Comparison of ENCODE assay signal across 24 mouse cellular contexts in the genomic region with DNA sequence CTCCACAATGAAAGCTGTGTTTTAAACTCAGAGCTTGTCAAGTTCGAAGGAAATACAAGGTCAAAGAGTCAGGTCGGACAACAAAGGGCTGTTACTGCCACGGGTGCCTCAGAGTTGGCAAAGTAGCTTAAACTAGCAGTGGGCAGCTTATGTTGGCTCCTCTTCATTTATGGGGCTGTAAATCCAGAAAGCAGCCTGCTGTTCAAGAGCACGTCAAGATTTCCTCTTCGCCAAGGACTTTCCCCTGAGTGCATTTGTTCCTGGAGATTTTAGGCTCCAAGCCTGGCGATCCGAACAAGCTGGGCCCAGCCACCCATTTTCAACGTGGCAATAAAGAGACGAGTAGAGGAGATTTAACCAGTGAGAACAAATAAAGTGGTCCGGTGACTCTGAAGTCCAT. TPM values are rescaled to one million over a fixed set of nuclear protein-coding genes. Genes with fewer than 3 reads are reported as not detected.
DNase-seq lines count a peak whose midpoint lies in the region; ATAC-seq lines count a peak whose summit lies in the region.
"Had no signal": no experiment of that assay in that cellular context is flagged by ENCODE, and none has a peak within 500 bp of the region (broad histone marks: within the 10 kb centered on the region; RNA-seq: fewer than 3 reads in every experiment).

No protein-coding gene starts in this region.

- no peaks in the 10 kb centered on the region for H3K27me3 ChIP-seq in hindbrain, embryonic 10.5 days (ENCODE audit: insufficient read depth, poor library complexity, severe bottlenecking)
- H3K27me3 ChIP-seq in hindbrain, embryonic 16.5 days (replicated peaks; ENCODE audit: control insufficient read depth, insufficient read depth, low read length), result no peaks in the 10 kb centered on the region
- H3K27me3 ChIP-seq in intestine, embryonic 15.5 days (replicated peaks), result no peaks in the 10 kb centered on the region
- no peaks in the 10 kb centered on the region for H3K27me3 ChIP-seq in stomach, embryonic 14.5 days (ENCODE audit: control insufficient read depth, insufficient read depth, low read length)
- H3K27me3 ChIP-seq: midbrain, embryonic 12.5 days; neural tube, embryonic 12.5 days had no signal

- H3K4me2 ChIP-seq in hindbrain, embryonic 16.5 days (ENCODE audit: low read length), result no peak overlapping the region
- no peak overlapping the region for H3K4me2 ChIP-seq in intestine, embryonic 15.5 days (replicated peaks)
- no peak overlapping the region for H3K4me2 ChIP-seq in stomach, embryonic 14.5 days (replicated peaks; ENCODE audit: low read depth, low read length)
- H3K4me2 ChIP-seq: heart, embryonic 11.5 days; hindbrain, embryonic 14.5 days; midbrain, embryonic 12.5 days; neural tube, embryonic 12.5 days had no signal

- peak; percentile 2 for DNase-seq in adrenal gland, adult 8-10 months
- no peak for DNase-seq in adrenal gland, postnatal 25 days
- no peak for DNase-seq in hindbrain, embryonic 10.5 days (ENCODE audit: low spot score)
- no peak for DNase-seq in spleen, adult 12 weeks (ENCODE audit: low spot score)
- DNase-seq in frontal cortex, postnatal 25 days (ENCODE audit: low spot score in 2 of 2), result no peak
- DNase-seq: cerebellum, adult 11 months; cerebellum, postnatal 14 days; gastrocnemius, postnatal 36 days; heart, postnatal 14 days; kidney, adult 18-20 months; kidney, postnatal 4 days; liver; spleen, adult 18-20 months had no signal

- H3K9me3 ChIP-seq in hindbrain, embryonic 10.5 days, result no peaks in the 10 kb centered on the region
- H3K9me3 ChIP-seq in hindbrain, embryonic 16.5 days (ENCODE audit: control insufficient read depth, low read length), result no peaks in the 10 kb centered on the region; the same call in 1 of the 2 replicates
- H3K9me3 ChIP-seq in intestine, embryonic 15.5 days, result no peaks in the 10 kb centered on the region
- H3K9me3 ChIP-seq in stomach, embryonic 14.5 days (ENCODE audit: control insufficient read depth, low read depth, low read length), result no peaks in the 10 kb centered on the region
- H3K9me3 ChIP-seq: forebrain, embryonic 10.5 days; G1E had no signal

- H3K36me3 ChIP-seq in hindbrain, embryonic 10.5 days, result no peaks in the 10 kb centered on the region
- H3K36me3 ChIP-seq in hindbrain, embryonic 16.5 days (ENCODE audit: control insufficient read depth, insufficient read depth, low read length), result no peaks in the 10 kb centered on the region
- no peaks in the 10 kb centered on the region for H3K36me3 ChIP-seq in intestine, embryonic 15.5 days
- H3K36me3 ChIP-seq in stomach, embryonic 14.5 days (ENCODE audit: control insufficient read depth, insufficient read depth, low read length), result no peaks in the 10 kb centered on the region
- H3K36me3 ChIP-seq: forebrain, embryonic 10.5 days; G1E; midbrain, embryonic 12.5 days; neural tube, embryonic 12.5 days had no signal

- H3K4me1 ChIP-seq in hindbrain, embryonic 10.5 days (replicated peaks), result peaks cover 22% of the 10 kb centered on the region
- H3K4me1 ChIP-seq in hindbrain, embryonic 16.5 days (ENCODE audit: control insufficient read depth, insufficient read depth, low read depth, low read length), result peaks cover 5% of the 10 kb centered on the region
- H3K4me1 ChIP-seq in intestine, embryonic 15.5 days (replicated peaks), result peaks cover 7% of the 10 kb centered on the region; the same call in 1 of the 2 replicates
- H3K4me1 ChIP-seq in stomach, embryonic 14.5 days (ENCODE audit: control insufficient read depth, insufficient read depth, low read length), result no peaks in the 10 kb centered on the region

- no peak for ATAC-seq in hindbrain, embryonic 16.5 days
- no peak for ATAC-seq in intestine, embryonic 15.5 days
- no peak for ATAC-seq in stomach, embryonic 14.5 days (ENCODE audit: insufficient number of reproducible peaks, insufficient read depth, low FRiP score, low read depth)
- ATAC-seq: CD4-positive, CD25-positive, alpha-beta regulatory T cell, adult 4 months; lung, postnatal 0 days had no signal

- WGBS in hindbrain, embryonic 10.5 days, result 61% methylated on average over 10 of the region's 10 CpGs
- WGBS in hindbrain, embryonic 16.5 days, result 49% methylated on average over 10 of the region's 10 CpGs
- 43% methylated on average over 10 of the region's 10 CpGs for WGBS in intestine, embryonic 15.5 days
- WGBS in stomach, embryonic 14.5 days, result 64% methylated on average over 10 of the region's 10 CpGs

- no peak overlapping the region for H3K4me3 ChIP-seq in hindbrain, embryonic 10.5 days
- no peak overlapping the region for H3K4me3 ChIP-seq in hindbrain, embryonic 16.5 days (ENCODE audit: low read length)
- H3K4me3 ChIP-seq in intestine, embryonic 15.5 days (replicated peaks), result no peak overlapping the region
- no peak overlapping the region for H3K4me3 ChIP-seq in stomach, embryonic 14.5 days (ENCODE audit: low read depth, low read length)
- H3K4me3 ChIP-seq: forebrain, embryonic 10.5 days; midbrain, embryonic 12.5 days; neural tube, embryonic 12.5 days had no signal

- H3K27ac ChIP-seq in hindbrain, embryonic 10.5 days, result 0 out of 2 replicates have a peak overlapping the region, but pooled peaks have one; percentile 9
- H3K27ac ChIP-seq in hindbrain, embryonic 16.5 days (ENCODE audit: low read depth, low read length), result no peak overlapping the region
- H3K27ac ChIP-seq in intestine, embryonic 15.5 days, result peak overlapping the region; percentile 38; the same call in 1 of the 2 replicates
- H3K27ac ChIP-seq in stomach, embryonic 14.5 days (ENCODE audit: low read length), result peak overlapping the region; percentile 1; the same call in 1 of the 2 replicates
- H3K27ac ChIP-seq: forebrain, embryonic 10.5 days; hindbrain, embryonic 14.5 days; midbrain, embryonic 12.5 days; neural tube, embryonic 12.5 days had no signal

- H3K9ac ChIP-seq in hindbrain, embryonic 16.5 days (ENCODE audit: low read depth, low read length), result no peak overlapping the region
- no peak overlapping the region for H3K9ac ChIP-seq in intestine, embryonic 15.5 days
- H3K9ac ChIP-seq in stomach, embryonic 14.5 days (replicated peaks; ENCODE audit: low read depth, low read length), result no peak overlapping the region
- H3K9ac ChIP-seq: hindbrain, embryonic 14.5 days; midbrain, embryonic 12.5 days; neural tube, embryonic 12.5 days had no signal

RNA-seq across cellular contexts. Expression of a gene that starts 9.8 kb away (rescaled TPM):
- total RNA-seq in adrenal gland, adult 8-10 months (2022), result 10 to 100 TPM; 71.0 to 90.9 (median 89.5) TPM
- total RNA-seq in adrenal gland, postnatal 25 days (2021), result 71.8 and 76.2 TPM in 2 replicates
- polyA plus RNA-seq in hindbrain, embryonic 10.5 days (2016; fragmentation: Nextera tagmentation; extraction: Ambion mirVana), result 47.9 and 65.4 TPM in 2 replicates
- 96.7 and 105 TPM in 2 replicates for polyA plus RNA-seq in hindbrain, embryonic 16.5 days (2015; fragmentation: Nextera tagmentation; extraction: Ambion mirVana)
- polyA plus RNA-seq in intestine, embryonic 15.5 days (2015; fragmentation: Nextera tagmentation; extraction: Ambion mirVana), result 47.0 and 57.0 TPM in 2 replicates
- 62.5 and 72.5 TPM in 2 replicates for polyA plus RNA-seq in stomach, embryonic 14.5 days (2014; fragmentation: Nextera tagmentation; extraction: Ambion mirVana)
